Comparison of ENCODE assay signal across 9 mouse cellular contexts in genomic region chr2:93180077-93180844, GRCm38 (mm10). TPM values are rescaled to one million over a fixed set of nuclear protein-coding genes. Genes with fewer than 3 reads are reported as not detected.
A peak's percentile ranks its signal among the peaks of the same experiment; 100 is the strongest.
DNase-seq lines count a peak whose midpoint lies in the region; ATAC-seq and TF ChIP-seq lines count a peak whose summit lies in the region.
"Had no signal": no experiment of that assay in that cellular context is flagged by ENCODE, and none has a peak within 500 bp of the region (broad histone marks: within the 10 kb centered on the region; RNA-seq: fewer than 3 reads in every experiment).

No protein-coding gene starts in this region.

- H3K27ac ChIP-seq in lung, embryonic 14.5 days (ENCODE audit: low read depth): no peak overlapping the region
- H3K27ac ChIP-seq in stomach, embryonic 14.5 days (ENCODE audit: low read length): no peak overlapping the region
- H3K27ac ChIP-seq: macrophage had no signal

- H3K27me3 ChIP-seq in lung, embryonic 14.5 days (ENCODE audit: insufficient read depth, low read length): peaks cover 17% of the 10 kb centered on the region
- no peaks in the 10 kb centered on the region for H3K27me3 ChIP-seq in stomach, embryonic 14.5 days (ENCODE audit: control insufficient read depth, insufficient read depth, low read length)

- H3K4me3 ChIP-seq in lung, embryonic 14.5 days (ENCODE audit: low read depth, low read length): peak overlapping the region; percentile 26
- peak overlapping the region; percentile 20 for H3K4me3 ChIP-seq in stomach, embryonic 14.5 days (ENCODE audit: low read depth, low read length)

- ATAC-seq in lung, embryonic 14.5 days (ENCODE audit: insufficient read depth): no peak
- ATAC-seq in stomach, embryonic 14.5 days (ENCODE audit: insufficient number of reproducible peaks, insufficient read depth, low FRiP score, low read depth): no peak

- H3K9ac ChIP-seq in lung, embryonic 14.5 days: peak overlapping the region; percentile 50
- peak overlapping the region; percentile 28; the same call in 1 of the 2 replicates for H3K9ac ChIP-seq in stomach, embryonic 14.5 days (replicated peaks; ENCODE audit: low read depth, low read length)

- H3K4me1 ChIP-seq in lung, embryonic 14.5 days (ENCODE audit: insufficient read depth): peaks cover 18% of the 10 kb centered on the region
- H3K4me1 ChIP-seq in stomach, embryonic 14.5 days (ENCODE audit: control insufficient read depth, insufficient read depth, low read length): peaks cover 33% of the 10 kb centered on the region

- H3K36me3 ChIP-seq in lung, embryonic 14.5 days (ENCODE audit: insufficient read depth): no peaks in the 10 kb centered on the region
- no peaks in the 10 kb centered on the region for H3K36me3 ChIP-seq in stomach, embryonic 14.5 days (ENCODE audit: control insufficient read depth, insufficient read depth, low read length)

- DNase-seq in lung, embryonic 14.5 days: peak; percentile 67
- no peak for DNase-seq in lung, postnatal 4 days
- peak; percentile 68 for DNase-seq in cerebellum, adult 11-12 months
- DNase-seq in frontal cortex, postnatal 36 days (ENCODE audit: low spot score in 2 of 2): peak; percentile 68 to 75
- DNase-seq in kidney, postnatal 14 days: peak; percentile 44
- DNase-seq in mesoderm, embryonic 11.5 days (ENCODE audit: low read depth, low spot score): peak; percentile 49
- no peak for DNase-seq in gastrocnemius, adult 8-10 months (ENCODE audit: low spot score in 2 of 2)

- 4% methylated on average over 41 of the region's 41 CpGs for WGBS in lung, embryonic 14.5 days
- 5% methylated on average over 41 of the region's 41 CpGs for WGBS in stomach, embryonic 14.5 days

- no peak for TF ChIP-seq CTCF in lung, embryonic 14.5 days (IDR thresholded peaks at IDR 0.05; ENCODE audit: low read depth)

- H3K4me2 ChIP-seq in lung, embryonic 14.5 days: peak overlapping the region; percentile 61
- H3K4me2 ChIP-seq in stomach, embryonic 14.5 days (replicated peaks; ENCODE audit: low read depth, low read length): peak overlapping the region; percentile 51

- no peaks in the 10 kb centered on the region for H3K9me3 ChIP-seq in lung, embryonic 14.5 days (ENCODE audit: low read depth, low read length)
- H3K9me3 ChIP-seq in stomach, embryonic 14.5 days (ENCODE audit: control insufficient read depth, low read depth, low read length): no peaks in the 10 kb centered on the region

RNA-seq across cellular contexts. Expression of gene Trp53i11, which starts 7.1 kb away (rescaled TPM):
- 46.7 and 51.1 TPM in 2 replicates for polyA plus RNA-seq in lung, embryonic 14.5 days (2014; fragmentation: Nextera tagmentation; extraction: Ambion mirVana)
- 54.6 and 56.6 TPM in 2 replicates for polyA plus RNA-seq in stomach, embryonic 14.5 days (2014; fragmentation: Nextera tagmentation; extraction: Ambion mirVana)
- total RNA-seq in gastrocnemius, adult 8-10 months (2022): 1 to 10 TPM; 1.8 to 5.2 (median 3.3) TPM

Comparison
In these comparisons a context has a peak if more than half of its experiments do, and no peak if none do; other contexts are left out.
1. DNase-seq: peak in lung, embryonic 14.5 days (single experiment), cerebellum, adult 11-12 months (single experiment), frontal cortex, postnatal 36 days (2 of 2), kidney, postnatal 14 days (single experiment) and mesoderm, embryonic 11.5 days (single experiment); none in lung, postnatal 4 days (0 of 2) and gastrocnemius, adult 8-10 months (0 of 2).